Mouse (Mus musculus) heart, postnatal 0 days (tissue): ENCODE results near the gene Dnajb14. TPM values are rescaled to one million over a fixed set of nuclear protein-coding genes. Genes with fewer than 3 reads are reported as not detected.

Source experiments
- ATAC-seq: fragments of 200-750 bp; cut with Nextera tagmentation; 2 replicates; pipeline ENCODE4 v1.8.0; 2017; ENCODE audit warnings: low read depth, moderate number of reproducible peaks, moderate library complexity; ENCODE audit not compliant: insufficient read depth
- DNase-seq: peaks from one replicate; pipeline ENCODE4 v3.0.0-alpha.2; 2016; ENCODE audit warnings: low spot score
- H3K27ac ChIP-seq: fragments of 300-500 bp; sonication (generic); 2 replicates; pipeline ENCODE4 v1.5.1; 2014; ENCODE audit warnings: low read depth, mild to moderate bottlenecking
- H3K27me3 ChIP-seq: fragments of 300-500 bp; sonication (generic); 2 replicates; pipeline ENCODE4 v1.6.1; 2014; ENCODE audit warnings: low read length, mixed read lengths; ENCODE audit not compliant: control insufficient read depth, insufficient read depth
- H3K36me3 ChIP-seq: fragments of 300-500 bp; sonication (generic); replicated peaks from 2 replicates; pipeline ENCODE4 v1.6.1; 2014; ENCODE audit warnings: low read length, mixed read lengths; ENCODE audit not compliant: control insufficient read depth, insufficient read depth
- H3K4me1 ChIP-seq: fragments of 300-500 bp; sonication (generic); 2 replicates; pipeline ENCODE4 v1.6.1; 2014; ENCODE audit warnings: antibody characterized with exemption; ENCODE audit not compliant: control insufficient read depth, insufficient read depth
- H3K4me2 ChIP-seq: fragments of 300-500 bp; sonication (generic); 2 replicates; pipeline ENCODE4 v1.6.1; 2014; ENCODE audit warnings: low read depth, mild to moderate bottlenecking, low read length, moderate library complexity
- H3K4me3 ChIP-seq: fragments of 300-500 bp; sonication (generic); 2 replicates; pipeline ENCODE4 v1.5.1; 2014; ENCODE audit warnings: low read depth, low read length
- H3K9ac ChIP-seq: fragments of 300-500 bp; sonication (generic); replicated peaks from 2 replicates; pipeline ENCODE4 v1.6.1; 2014; ENCODE audit warnings: low read depth, low read length, mixed read lengths
- H3K9me3 ChIP-seq: fragments of 300-500 bp; sonication (generic); replicated peaks from 2 replicates; pipeline ENCODE4 v1.6.1; 2016; ENCODE audit warnings: low read length; ENCODE audit not compliant: control insufficient read depth
- CTCF ChIP-seq: IDR thresholded peaks from 2 replicates; pipeline ENCODE4 v1.5.1; 2016; ENCODE audit warnings: antibody characterized with exemption, control low read depth, low read depth
- EP300 ChIP-seq: IDR thresholded peaks from 2 replicates; pipeline ENCODE4 v1.6.1; 2016; ENCODE audit warnings: antibody characterized with exemption, low read depth
- WGBS: fragments of 180-500 bp; shearing (Covaris S2); extraction: QIAGEN DNeasy Blood & Tissue Kit; methylation state at CpG from one replicate; pipeline ENCODE4 v1.1.7; 2014; 5-methylcytosine and 5-hydroxymethylcytosine counted together
- polyA plus RNA-seq: library from polyadenylated mRNA; unstranded; fragments of >200 nt; fragmentation: Nextera tagmentation; extraction: Ambion mirVana; gene quantifications from 2 replicates; pipeline ENCODE4 v1.2.1, GENCODE M21; 2015
- total RNA-seq: library from RNA; depleted of rRNA; stranded (reverse); fragments of >200 nt; gene quantifications from 2 replicates; pipeline ENCODE4 v1.2.3, GENCODE M21; 2014; ENCODE audit warnings: low replicate concordance

Dnajb14 gene
- total and polyA plus RNA-seq, 2 experiments from 2014 or later, result 5.1 to 8.6 TPM

DNA sequence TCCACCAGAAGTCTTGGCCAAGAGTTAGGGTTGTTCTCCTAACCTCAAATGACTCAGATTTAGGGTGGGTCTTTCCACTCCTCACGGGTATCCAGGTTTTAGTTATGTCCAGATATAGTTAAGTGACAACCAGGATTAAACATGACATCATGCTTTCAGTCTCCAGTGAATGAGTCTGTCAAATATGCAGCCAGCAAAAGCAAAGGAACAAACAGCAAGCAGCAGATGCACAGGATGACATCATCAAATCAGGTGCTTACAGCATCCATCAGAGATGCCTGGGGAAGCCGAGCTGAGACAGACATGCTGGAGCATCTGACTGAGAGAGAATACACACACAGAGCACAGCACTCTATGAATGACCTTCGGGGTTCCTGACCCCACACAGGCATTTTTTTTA is 12.1 kb upstream of the Dnajb14 start:
- Histone ChIP-seq H3K4me1 (peaks cover 1% of the 10 kb centered on the region), H3K4me3 (no peak overlapping the region), H3K4me2 (no peak overlapping the region), H3K36me3 (no peaks in the 10 kb centered on the region), H3K9ac (no peak overlapping the region), H3K9me3 (0 out of 2 replicates have a peak, but pooled peaks cover 4% of the 10 kb centered on the region), H3K27ac (no peak overlapping the region), H3K27me3 (no peaks in the 10 kb centered on the region)
- ATAC-seq, result 0 out of 2 replicates have a peak, but pooled peaks have one; percentile 24
- DNase-seq, result no peak
- WGBS, result 45% methylated on average over 3 of the region's 3 CpGs
- TF ChIP-seq CTCF (no peak), EP300 (no peak)

DNA sequence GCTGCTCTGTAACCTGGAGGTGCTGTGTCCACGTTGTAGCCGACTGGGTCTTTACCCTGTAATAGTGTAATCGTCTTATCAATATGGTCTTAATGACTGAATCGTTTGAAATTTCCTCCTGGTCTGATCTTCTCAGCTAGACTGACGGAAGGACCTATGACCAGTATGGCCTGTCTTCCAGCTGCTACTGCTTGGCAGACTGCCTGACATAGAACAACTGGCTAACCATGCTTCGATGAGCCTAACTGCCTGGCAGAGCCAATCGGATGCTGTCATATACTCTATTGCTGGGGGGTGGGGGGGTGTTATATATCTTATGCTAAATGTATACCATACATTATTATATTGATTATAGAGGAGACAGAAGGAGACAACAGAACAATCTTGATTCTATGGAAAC is 11.4 kb upstream of the Dnajb14 start:
- DNase-seq (no peak), ATAC-seq (no peak)
- Histone ChIP-seq H3K27ac (no peak overlapping the region), H3K4me2 (no peak overlapping the region), H3K9me3 (0 out of 2 replicates have a peak, but pooled peaks cover 3% of the 10 kb centered on the region), H3K4me3 (no peak overlapping the region), H3K4me1 (peaks cover 9% of the 10 kb centered on the region), H3K36me3 (no peaks in the 10 kb centered on the region), H3K27me3 (no peaks in the 10 kb centered on the region), H3K9ac (no peak overlapping the region)
- WGBS, result 64% methylated on average over 7 of the region's 7 CpGs
- no peak for TF ChIP-seq CTCF
- TF ChIP-seq EP300, result no peak

DNA sequence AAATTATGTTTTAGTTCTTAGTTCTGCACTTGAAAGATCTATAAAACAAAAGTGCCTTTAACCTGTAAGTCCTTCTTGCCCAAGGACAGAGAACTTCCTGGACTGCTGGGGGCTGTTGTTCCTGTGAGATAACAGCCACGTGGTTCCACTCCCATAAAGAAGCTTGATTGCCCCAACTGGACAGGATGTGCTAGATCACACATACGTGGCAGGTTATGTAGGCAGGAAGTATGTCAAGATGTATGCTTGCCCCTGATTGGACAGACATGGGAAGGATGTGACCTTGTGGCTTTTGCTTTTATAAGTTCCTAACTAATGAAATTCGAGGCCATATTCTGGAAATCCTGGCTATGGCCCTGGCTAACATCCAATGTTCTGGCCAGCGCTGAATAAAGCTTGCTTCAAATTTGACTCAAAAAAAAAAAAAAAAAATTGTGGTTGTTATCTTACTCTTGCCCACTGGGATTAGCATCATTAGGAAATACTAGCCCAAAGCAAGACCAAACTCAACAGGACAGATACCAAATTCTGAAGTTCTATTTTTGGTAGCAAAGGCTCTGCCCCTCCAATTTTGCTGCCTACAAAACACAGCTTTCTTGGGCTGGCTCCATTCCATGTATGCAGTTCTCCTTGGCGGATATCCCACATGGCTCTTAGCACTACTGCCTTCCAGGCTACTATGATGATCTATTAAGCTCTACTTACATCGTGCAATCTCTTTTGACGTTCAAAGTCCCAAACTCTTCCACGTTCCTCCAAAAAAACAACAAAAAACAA is 6.9 kb upstream of the Dnajb14 start:
- no peaks in the 10 kb centered on the region for H3K9me3 ChIP-seq
- no peak for TF ChIP-seq EP300
- TF ChIP-seq CTCF, result no peak
- H3K27me3 ChIP-seq, result no peaks in the 10 kb centered on the region
- peak overlapping the region; percentile 26; the same call in 1 of the 2 replicates for H3K27ac ChIP-seq
- no peak overlapping the region for H3K9ac ChIP-seq
- ATAC-seq (no peak), DNase-seq (peak; percentile 20)
- H3K4me3 ChIP-seq, result no peak overlapping the region
- no peaks in the 10 kb centered on the region for H3K36me3 ChIP-seq
- WGBS, result 50% methylated on average over 8 of the region's 8 CpGs
- peaks cover 11% of the 10 kb centered on the region for H3K4me1 ChIP-seq
- no peak overlapping the region for H3K4me2 ChIP-seq

DNA sequence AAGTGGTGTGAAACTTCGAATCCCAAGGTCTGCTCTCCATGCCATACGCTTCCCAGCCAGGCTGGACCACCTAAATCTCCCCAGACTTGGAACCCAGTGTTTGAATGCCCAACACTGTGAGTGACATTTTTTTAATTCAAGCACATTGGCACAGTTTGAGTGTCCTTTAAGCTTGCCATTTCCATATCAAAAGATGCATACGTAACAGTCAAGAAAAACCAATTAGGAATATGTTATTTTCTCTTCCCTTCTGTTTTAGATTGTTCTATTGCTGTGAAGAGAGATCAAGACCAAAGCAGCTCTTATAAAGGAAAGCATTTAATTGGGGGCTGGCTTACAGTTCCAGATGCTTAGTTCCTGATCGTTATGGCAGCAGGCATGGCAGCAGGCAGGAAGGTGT is 6.0 kb upstream of the Dnajb14 start:
- H3K27ac ChIP-seq, result peak overlapping the region; percentile 26; the same call in 1 of the 2 replicates
- no peaks in the 10 kb centered on the region for H3K9me3 ChIP-seq
- ATAC-seq, result no peak
- no peaks in the 10 kb centered on the region for H3K27me3 ChIP-seq
- WGBS, result 93% methylated on average over 4 of the region's 4 CpGs
- no peak for DNase-seq
- TF ChIP-seq EP300 (no peak), CTCF (no peak)
- H3K36me3 ChIP-seq, result no peaks in the 10 kb centered on the region
- H3K4me1 ChIP-seq, result peaks cover 11% of the 10 kb centered on the region
- no peak overlapping the region for H3K9ac ChIP-seq
- no peak overlapping the region for H3K4me2 ChIP-seq
- H3K4me3 ChIP-seq, result no peak overlapping the region

DNA sequence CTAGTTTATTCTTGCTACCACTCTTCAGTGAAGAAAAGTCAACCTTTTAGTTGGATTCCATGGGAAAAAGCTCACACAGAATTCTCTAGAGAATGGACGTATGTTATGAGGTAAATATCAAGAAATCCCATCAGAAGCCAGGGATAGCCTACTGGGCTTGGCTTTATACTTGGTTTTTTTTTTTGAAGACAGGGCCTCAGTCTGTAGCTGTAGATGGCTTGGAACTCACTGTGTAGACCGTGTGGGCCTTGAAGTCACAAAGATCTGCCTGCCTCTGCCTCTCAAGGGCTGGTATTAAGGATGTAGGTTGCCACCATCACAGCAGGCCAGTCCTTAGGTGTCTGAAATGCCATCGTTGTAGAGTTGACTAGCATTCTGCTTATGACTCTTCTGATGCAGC is 4.9 kb upstream of the Dnajb14 start:
- H3K36me3 ChIP-seq, result no peaks in the 10 kb centered on the region
- H3K27me3 ChIP-seq, result no peaks in the 10 kb centered on the region
- no peak overlapping the region for H3K9ac ChIP-seq
- no peak overlapping the region for H3K27ac ChIP-seq
- TF ChIP-seq CTCF (no peak), EP300 (no peak)
- no peak overlapping the region for H3K4me3 ChIP-seq
- no peaks in the 10 kb centered on the region for H3K9me3 ChIP-seq
- no peak for ATAC-seq
- H3K4me1 ChIP-seq, result peaks cover 11% of the 10 kb centered on the region
- H3K4me2 ChIP-seq, result no peak overlapping the region
- 94% methylated on average over 3 of the region's 3 CpGs for WGBS
- no peak for DNase-seq
